Mouse (Mus musculus) lung, adult 18-20 months (tissue): ENCODE measurements around the gene Rad50.

Source experiments
- DNase-seq, 2 experiments: peaks; one replicate each; pipeline ENCODE4 v3.0.0; 2022; ENCODE audit warnings: mixed read lengths in 2 of 2

Gene Rad50

DNA sequence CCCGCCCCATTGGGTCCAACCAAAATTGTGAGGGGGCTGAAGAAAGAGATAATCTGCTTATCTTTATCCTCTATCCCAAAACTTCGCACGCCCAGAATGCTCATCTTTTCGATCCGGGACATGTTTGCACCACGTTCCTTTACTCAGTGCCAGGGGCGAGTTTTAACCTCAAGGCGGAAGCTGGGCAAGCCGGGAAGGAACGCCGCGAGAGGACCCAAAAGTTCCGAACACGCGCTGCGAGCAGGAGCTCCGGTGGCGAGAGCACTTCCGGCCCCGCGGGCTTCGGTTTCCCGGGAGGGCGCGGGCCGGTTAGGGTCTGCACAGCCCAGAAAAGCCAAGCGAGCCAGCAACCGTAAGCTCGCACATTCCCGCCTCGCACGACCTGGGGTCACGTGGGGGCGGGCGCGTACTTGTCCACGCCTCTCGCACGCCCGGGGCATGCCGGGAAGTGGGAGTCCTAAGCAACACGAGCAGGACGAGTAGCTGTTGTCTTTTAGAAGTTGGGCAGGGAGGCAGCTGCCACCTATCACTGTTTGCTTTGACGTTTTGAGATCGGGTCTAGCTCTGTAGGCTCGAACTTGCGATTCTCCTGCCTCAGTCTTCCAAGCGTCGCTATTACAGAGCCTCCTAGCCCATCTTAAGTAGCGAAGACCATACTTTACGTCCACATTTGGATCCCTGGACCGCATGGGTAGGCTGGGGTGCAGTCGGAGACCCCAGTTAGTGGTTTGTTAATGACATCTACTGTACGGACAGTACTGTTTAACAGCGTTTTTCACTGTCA lies at the start of gene Rad50:
Rad50 (minus strand) TSS at position 386 of the 784 bp plus-strand sequence.
- peak; percentile 92 to 94 for DNase-seq

GRCm38 (mm10) chr11:53755011-53755595 lies 48.0 kb upstream of the Rad50 start:
- no peak for DNase-seq

- DNase-seq: no peak
Measured at GRCm38 (mm10) chr11:53749716-53750352, 42.7 kb upstream of the Rad50 start.

DNA sequence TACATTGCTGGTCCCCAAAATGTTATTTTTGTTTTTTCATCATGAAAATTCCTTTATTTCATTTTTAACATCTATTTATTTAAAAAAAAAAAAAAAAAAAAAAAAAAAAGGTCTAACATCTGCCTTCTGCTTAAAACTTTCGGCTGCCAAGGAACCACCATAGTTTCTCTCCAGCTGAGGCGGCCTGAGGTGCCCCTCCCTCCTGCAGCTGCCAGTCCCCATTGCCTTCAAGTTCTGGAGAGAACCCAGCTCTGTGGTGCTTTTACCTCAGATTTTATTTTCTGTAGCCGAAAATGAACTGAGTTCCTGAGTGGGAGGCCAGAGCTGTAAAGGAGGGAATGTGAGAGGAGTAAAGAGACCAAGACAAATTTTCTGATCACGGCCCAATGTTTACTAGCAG lies 42.2 kb upstream of the Rad50 start:
- no peak for DNase-seq

- DNase-seq: no peak
Measured at GRCm38 (mm10) chr11:53748614-53749013, 41.5 kb upstream of the Rad50 start.

- DNase-seq: no peak
Measured at GRCm38 (mm10) chr11:53747985-53748384, 40.9 kb upstream of the Rad50 start.

DNA sequence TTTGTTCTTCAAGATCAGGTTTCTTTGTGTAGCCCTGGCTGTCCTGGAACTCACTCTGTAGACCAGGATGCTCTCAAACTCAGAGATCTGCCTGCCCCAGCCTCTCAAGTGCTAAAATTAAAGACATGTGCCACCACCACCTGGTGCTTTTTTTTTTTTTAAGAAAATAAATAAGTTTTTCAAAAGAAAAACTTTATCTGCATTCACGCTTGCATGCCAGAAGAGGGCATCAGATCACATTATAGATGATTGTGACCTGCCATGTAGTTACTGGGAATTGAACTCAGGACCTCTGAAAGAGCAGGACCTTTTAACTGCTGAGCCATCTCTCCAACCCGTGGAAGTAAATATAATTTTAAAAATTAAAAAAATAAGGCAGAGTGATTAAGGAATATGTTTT lies 38.1 kb upstream of the Rad50 start:
- no peak for DNase-seq

- no peak for DNase-seq
Measured at GRCm38 (mm10) chr11:53742353-53742752, 35.2 kb upstream of the Rad50 start.

- DNase-seq: peak; percentile 69 to 71
Measured at GRCm38 (mm10) chr11:53737573-53737946, 30.4 kb upstream of the Rad50 start.

- peak; percentile 76 to 80 for DNase-seq
Measured at GRCm38 (mm10) chr11:53736771-53737572, 29.9 kb upstream of the Rad50 start.

DNA sequence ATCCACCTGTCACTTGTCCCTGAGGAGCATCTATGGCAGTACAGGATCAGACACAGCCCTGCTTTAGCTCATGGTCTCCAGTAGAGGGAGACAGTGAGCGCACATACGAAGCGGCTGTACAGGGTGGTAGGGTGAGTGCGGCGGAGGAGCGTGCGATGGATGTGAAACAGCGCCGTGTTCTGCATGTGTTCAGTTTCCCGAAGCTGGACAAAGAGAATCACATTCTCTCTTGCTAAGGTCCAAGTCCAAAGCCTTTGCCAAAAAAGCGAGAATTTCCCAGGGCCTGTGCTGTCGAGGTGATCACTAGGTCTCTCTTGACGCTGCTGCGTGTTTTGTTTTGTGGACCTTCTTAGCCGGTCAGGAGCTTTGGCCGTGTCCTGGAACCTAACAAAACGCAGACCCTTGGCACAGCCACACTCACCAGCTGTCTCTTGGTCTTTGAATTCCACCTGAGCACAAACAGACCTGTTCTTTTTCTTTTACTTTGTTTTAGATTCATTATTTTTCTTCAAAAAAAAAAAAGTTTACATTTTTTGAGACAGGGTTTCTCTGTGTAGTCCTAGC lies 28.6 kb upstream of the Rad50 start:
- DNase-seq: peak; percentile 65 to 69

- DNase-seq: no peak
Measured at GRCm38 (mm10) chr11:53734970-53735681, 28.0 kb upstream of the Rad50 start.

DNA sequence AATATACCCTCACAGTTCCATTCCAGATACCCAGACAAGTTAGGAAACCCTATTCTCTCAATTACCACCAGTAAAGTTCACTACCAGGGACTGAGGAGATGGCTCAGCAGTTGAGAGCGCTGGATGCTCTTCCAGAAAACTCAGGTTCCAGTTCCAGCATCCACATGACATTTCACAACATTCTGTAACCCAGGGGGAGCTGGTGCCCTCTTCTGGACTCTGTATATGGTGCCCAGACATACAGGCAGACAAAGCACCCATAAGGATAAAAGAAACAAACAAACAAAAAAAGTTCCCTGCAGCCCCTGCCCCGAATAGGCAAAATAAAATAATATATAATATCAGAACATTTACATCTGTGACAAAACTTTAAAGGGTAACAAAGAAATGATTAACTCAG lies 27.3 kb upstream of the Rad50 start:
- DNase-seq: no peak

DNA sequence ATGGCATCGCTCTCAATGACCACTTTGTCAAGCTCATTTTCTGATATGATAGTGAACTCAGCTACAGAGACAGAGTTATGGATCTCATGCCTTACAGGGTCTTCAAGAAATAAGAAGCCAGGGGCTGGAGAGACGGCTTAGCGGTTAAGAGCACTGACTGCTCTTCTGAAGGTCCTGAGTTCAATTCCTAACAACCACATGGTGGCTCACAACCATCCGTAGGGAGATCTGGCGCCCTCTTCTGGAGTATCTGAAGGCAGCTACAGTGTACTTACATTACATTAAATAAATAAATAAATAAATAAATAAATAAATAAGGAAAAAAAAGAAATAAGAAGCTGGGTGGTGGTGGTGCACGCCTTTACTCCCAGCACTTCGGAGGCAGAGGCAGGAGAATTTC lies 26.7 kb upstream of the Rad50 start:
- DNase-seq: no peak

GRCm38 (mm10) chr11:53732244-53732643 lies 25.1 kb upstream of the Rad50 start:
- no peak for DNase-seq

- no peak for DNase-seq
Measured at GRCm38 (mm10) chr11:53731457-53731856, 24.3 kb upstream of the Rad50 start.

DNA sequence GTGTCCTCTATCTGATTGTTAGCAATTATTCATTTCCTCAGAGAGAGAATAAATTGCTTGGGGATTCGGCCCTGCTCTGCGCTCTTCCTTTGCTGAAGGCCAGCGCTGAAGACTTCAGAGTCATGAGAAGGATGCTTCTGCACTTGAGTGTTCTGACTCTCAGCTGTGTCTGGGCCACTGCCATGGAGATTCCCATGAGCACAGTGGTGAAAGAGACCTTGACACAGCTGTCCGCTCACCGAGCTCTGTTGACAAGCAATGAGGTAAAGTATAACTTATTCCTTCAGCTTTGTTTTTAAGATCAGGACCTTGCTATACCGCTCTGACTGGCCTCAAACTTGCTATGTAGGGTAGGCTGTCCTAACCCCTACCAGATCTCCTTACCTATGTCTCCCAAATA lies 13.6 kb upstream of the Rad50 start, which contains the start of gene Il5:
Il5 (plus strand) TSS at position 80 of the 400 bp plus-strand sequence.
- no peak for DNase-seq

DNA sequence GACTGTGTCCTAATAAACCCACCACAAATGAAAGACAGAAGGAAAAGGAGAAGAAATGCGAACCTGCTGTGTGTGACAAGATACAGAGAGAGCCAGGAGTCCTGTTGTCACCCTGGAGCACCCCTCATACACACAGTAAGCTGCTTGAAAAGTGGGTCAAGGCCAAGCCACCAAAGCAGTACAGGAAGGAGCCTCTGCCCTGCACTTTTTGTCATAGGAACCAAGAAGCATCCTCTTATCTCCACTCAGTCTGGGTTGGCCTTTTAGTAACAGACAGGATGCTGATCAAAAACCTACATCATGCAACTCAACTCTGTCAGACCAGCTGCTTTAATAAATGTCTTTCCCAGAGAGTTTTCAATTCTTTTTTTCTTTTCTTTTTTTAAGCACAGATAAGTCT lies 12.6 kb upstream of the Rad50 start:
- no peak for DNase-seq

GRCm38 (mm10) chr11:53707718-53708009 lies 545 bp upstream of the Rad50 start:
- DNase-seq: no peak

DNA sequence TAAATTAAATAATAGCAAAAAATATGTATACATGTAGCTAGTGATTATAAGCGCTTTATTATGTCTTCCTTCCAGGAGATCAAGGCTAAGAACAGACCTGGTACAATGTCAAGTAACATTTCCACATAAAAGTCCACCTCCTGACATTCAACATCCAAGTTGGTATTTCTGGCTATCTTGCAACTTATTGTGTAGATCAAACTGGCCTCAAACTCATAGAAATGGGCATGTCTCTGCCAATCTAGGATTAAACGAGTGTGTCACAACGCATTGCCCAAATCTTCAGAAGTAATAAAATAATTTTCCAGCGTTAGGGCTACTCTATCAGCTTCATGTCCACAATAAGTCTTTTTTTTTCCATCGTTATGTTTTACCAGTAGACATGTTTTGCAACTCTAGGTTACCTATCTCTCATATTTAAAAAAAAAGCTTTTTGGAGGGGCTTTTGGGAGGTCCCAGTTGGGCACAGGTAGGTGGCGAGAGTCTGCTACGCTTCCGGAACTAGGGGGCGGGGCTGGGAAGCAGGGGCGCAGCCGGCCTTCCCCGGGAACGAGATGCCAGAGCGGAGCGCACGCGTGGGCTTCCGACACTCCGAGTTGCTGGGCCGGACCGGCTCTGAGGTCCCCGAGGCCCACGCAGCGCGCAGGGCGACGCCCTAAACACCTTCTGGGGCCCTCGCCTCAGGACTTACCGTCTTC lies 734 bp downstream of the Rad50 start:
- DNase-seq: peak; percentile 35 to 51

GRCm38 (mm10) chr11:53699351-53699750 lies 7.8 kb downstream of the Rad50 start:
- DNase-seq: no peak

DNA sequence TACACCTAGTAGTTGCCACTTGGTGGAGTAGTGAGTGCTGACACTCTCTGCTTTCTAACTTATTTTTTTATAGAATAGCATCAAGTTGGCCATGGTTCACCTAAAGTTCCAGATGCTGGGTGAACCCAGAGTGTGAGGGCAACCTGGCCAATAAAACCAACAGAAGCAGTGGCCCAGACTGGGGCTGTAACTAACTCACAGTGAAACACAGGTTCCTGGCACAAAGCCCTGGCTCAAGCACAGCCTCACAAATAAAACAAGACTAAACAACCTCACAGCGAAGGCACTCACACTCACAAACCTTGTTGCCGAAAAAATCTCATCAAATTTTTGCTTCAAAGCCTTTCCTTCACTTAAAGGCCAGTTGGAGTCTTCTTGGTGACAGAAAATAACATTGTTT lies 8.6 kb downstream of the Rad50 start:
- no peak for DNase-seq
